Mouse (Mus musculus): Measurements from ENCODE around the gene Wfdc12.

DNA sequence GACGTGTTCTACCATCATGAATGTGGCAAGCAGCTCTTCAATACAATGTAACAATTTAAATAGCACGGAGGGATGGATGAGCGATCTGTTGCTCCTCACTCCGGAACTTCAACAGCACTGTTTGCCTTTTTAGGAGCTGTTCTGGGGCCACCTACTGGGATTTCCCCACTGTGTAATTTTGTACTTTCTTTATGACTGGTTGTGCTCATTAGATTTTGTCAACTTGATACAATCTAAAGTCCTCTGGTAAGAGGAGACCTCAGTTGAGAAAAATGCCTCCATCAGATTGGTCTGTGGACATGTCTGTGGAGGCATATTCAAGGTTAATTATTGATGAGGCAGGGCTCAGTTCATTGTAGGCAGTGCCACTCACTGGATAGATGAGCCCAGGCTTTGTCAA, 20.5 kb upstream of the Wfdc12 start:
- TF ChIP-seq POLR2A (IDR thresholded peaks at IDR 0.05; ENCODE audit: insufficient read depth, low read depth, low read length) (no peak), CTCF (IDR thresholded peaks at IDR 0.05) (no peak)
